Mouse (Mus musculus) megakaryocyte, embryonic 14.5 days (primary cell): ENCODE data around the gene Jmjd1c. TPM values are rescaled to one million over a fixed set of nuclear protein-coding genes. Genes with fewer than 3 reads are reported as not detected.
A peak's percentile ranks its signal among the peaks of the same experiment; 100 is the strongest.

Experiments used
- H3K27me3 ChIP-seq: replicated peaks from 2 replicates; pipeline ENCODE3; 2012; ENCODE audit warnings: inconsistent platforms
- H3K36me3 ChIP-seq: replicated peaks from 2 replicates; pipeline ENCODE3; 2012; ENCODE audit warnings: low read length, inconsistent platforms, mixed read lengths
- H3K4me1 ChIP-seq: 2 replicates; pipeline ENCODE4 v1.6.1; 2012; ENCODE audit warnings: inconsistent platforms
- H3K4me3 ChIP-seq: replicated peaks from 2 replicates; pipeline ENCODE3; 2012; ENCODE audit warnings: moderate library complexity, mild to moderate bottlenecking, inconsistent platforms
- H3K9me3 ChIP-seq: 2 replicates; pipeline ENCODE4 v1.6.1; 2012; ENCODE audit warnings: inconsistent platforms
- FLI1 ChIP-seq: IDR thresholded peaks from 2 replicates; pipeline ENCODE4 v1.6.1; 2012; ENCODE audit warnings: low read length, inconsistent platforms, mixed read lengths
- GATA1 ChIP-seq: IDR thresholded peaks from 3 replicates; pipeline ENCODE4 v1.6.1; 2012; ENCODE audit warnings: mixed read lengths, low read length, inconsistent platforms, borderline replicate concordance
- polyA plus RNA-seq: library from polyadenylated mRNA; stranded (reverse); fragments of >175 nt; gene quantifications from 2 replicates; pipeline ENCODE4 v1.2.3, GENCODE M21; 2012; ENCODE audit warnings: low replicate concordance; ENCODE audit not compliant: insufficient read depth

The Jmjd1c gene
- polyA plus RNA-seq, 1 experiment, result 0.47 TPM

DNA sequence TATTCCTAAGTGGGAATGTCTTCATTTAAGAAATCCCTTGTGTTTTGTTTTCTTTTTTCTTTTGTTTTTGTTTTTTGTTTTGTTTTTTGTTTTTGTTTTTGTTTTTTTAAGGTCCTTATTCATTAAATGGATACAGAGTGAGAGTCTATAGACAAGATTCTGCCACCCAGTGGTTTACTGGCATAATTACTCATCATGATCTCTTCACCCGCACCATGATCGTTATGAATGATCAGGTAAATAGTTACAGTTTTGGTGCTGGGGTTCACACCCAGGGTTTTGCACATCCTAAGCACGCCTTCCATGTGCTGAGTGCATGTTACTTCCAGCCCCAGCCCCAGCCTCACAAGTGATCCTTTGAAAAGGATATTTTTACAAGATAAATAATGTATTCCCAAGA, 120.9 kb downstream of the Jmjd1c start:
- H3K9me3 ChIP-seq, result no peaks in the 10 kb centered on the region
- H3K36me3 ChIP-seq, result peaks cover 77% of the 10 kb centered on the region
- TF ChIP-seq GATA1 (no peak), FLI1 (no peak)
- H3K27me3 ChIP-seq, result no peaks in the 10 kb centered on the region
- no peak overlapping the region for H3K4me3 ChIP-seq
- peaks cover 36% of the 10 kb centered on the region for H3K4me1 ChIP-seq

- H3K36me3 ChIP-seq, result peaks cover 91% of the 10 kb centered on the region
- no peak overlapping the region for H3K4me3 ChIP-seq
- H3K27me3 ChIP-seq, result no peaks in the 10 kb centered on the region
- peaks cover 41% of the 10 kb centered on the region for H3K4me1 ChIP-seq
- TF ChIP-seq FLI1, result no peak
- no peak for TF ChIP-seq GATA1
- no peaks in the 10 kb centered on the region for H3K9me3 ChIP-seq
Observed at GRCm38 (mm10) chr10:67218873-67219565, 123.1 kb downstream of the Jmjd1c start.

- H3K4me3 ChIP-seq, result no peak overlapping the region
- peaks cover 41% of the 10 kb centered on the region for H3K4me1 ChIP-seq
- peaks cover 94% of the 10 kb centered on the region for H3K36me3 ChIP-seq
- H3K9me3 ChIP-seq, result no peaks in the 10 kb centered on the region
- H3K27me3 ChIP-seq, result no peaks in the 10 kb centered on the region
- TF ChIP-seq GATA1 (no peak), FLI1 (no peak)
Observed at GRCm38 (mm10) chr10:67220251-67220650, 124.3 kb downstream of the Jmjd1c start.

DNA sequence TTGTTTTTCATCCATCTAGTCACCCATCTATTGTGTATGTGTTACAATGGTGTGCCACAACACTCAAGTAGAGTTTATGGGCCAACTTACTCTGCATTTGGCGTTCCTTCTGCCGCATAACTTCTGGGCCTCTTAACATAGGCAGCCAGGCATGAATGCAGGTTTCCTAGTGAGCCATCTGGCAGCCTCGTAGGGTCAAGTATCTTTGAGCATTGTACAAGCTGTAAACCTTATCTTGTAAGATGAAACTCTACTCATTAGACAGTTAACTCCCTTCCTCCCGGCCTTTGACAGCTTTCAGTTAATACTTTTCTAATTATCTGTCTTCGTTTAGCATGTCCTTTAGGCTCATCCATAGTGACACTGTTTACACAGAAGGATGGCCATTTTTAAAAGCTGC, 125.4 kb downstream of the Jmjd1c start:
- Histone ChIP-seq H3K9me3 (no peaks in the 10 kb centered on the region), H3K27me3 (no peaks in the 10 kb centered on the region), H3K4me1 (peaks cover 43% of the 10 kb centered on the region), H3K36me3 (peaks cover 95% of the 10 kb centered on the region), H3K4me3 (no peak overlapping the region)
- no peak for TF ChIP-seq FLI1
- TF ChIP-seq GATA1, result no peak

GRCm38 (mm10) chr10:67223942-67224341, 128.0 kb downstream of the Jmjd1c start:
- no peaks in the 10 kb centered on the region for H3K9me3 ChIP-seq
- H3K36me3 ChIP-seq, result peaks cover 96% of the 10 kb centered on the region
- H3K4me3 ChIP-seq, result no peak overlapping the region
- H3K27me3 ChIP-seq, result no peaks in the 10 kb centered on the region
- peaks cover 47% of the 10 kb centered on the region for H3K4me1 ChIP-seq
- TF ChIP-seq GATA1 (no peak), FLI1 (no peak)

GRCm38 (mm10) chr10:67225528-67225927, 129.6 kb downstream of the Jmjd1c start:
- H3K36me3 ChIP-seq, result peaks cover 96% of the 10 kb centered on the region
- no peaks in the 10 kb centered on the region for H3K27me3 ChIP-seq
- H3K9me3 ChIP-seq, result no peaks in the 10 kb centered on the region
- peaks cover 42% of the 10 kb centered on the region for H3K4me1 ChIP-seq
- no peak overlapping the region for H3K4me3 ChIP-seq
- TF ChIP-seq GATA1 (no peak), FLI1 (no peak)

- peak overlapping the region; percentile 26 for H3K4me3 ChIP-seq
- peaks cover 96% of the 10 kb centered on the region for H3K36me3 ChIP-seq
- H3K4me1 ChIP-seq, result peaks cover 42% of the 10 kb centered on the region
- TF ChIP-seq FLI1 (no peak), GATA1 (no peak)
- no peaks in the 10 kb centered on the region for H3K9me3 ChIP-seq
- no peaks in the 10 kb centered on the region for H3K27me3 ChIP-seq
Observed at GRCm38 (mm10) chr10:67226109-67226508, 130.2 kb downstream of the Jmjd1c start.

- no peak overlapping the region for H3K4me3 ChIP-seq
Observed at GRCm38 (mm10) chr10:67226543-67226942, 130.6 kb downstream of the Jmjd1c start.

GRCm38 (mm10) chr10:67230439-67230838, 134.5 kb downstream of the Jmjd1c start:
- H3K36me3 ChIP-seq, result peaks cover 99% of the 10 kb centered on the region
- H3K9me3 ChIP-seq, result no peaks in the 10 kb centered on the region
- H3K4me1 ChIP-seq, result peaks cover 14% of the 10 kb centered on the region
- TF ChIP-seq GATA1 (no peak), FLI1 (no peak)
- H3K27me3 ChIP-seq, result no peaks in the 10 kb centered on the region
- H3K4me3 ChIP-seq, result no peak overlapping the region

More at GRCm38 (mm10) chr10:67226543-67226942, 130.6 kb downstream of the Jmjd1c start:
- H3K9me3 ChIP-seq, result no peaks in the 10 kb centered on the region
- TF ChIP-seq FLI1, result no peak
- no peak for TF ChIP-seq GATA1
- no peaks in the 10 kb centered on the region for H3K27me3 ChIP-seq
- peaks cover 38% of the 10 kb centered on the region for H3K4me1 ChIP-seq
- peaks cover 96% of the 10 kb centered on the region for H3K36me3 ChIP-seq

- TF ChIP-seq FLI1 (no peak), GATA1 (no peak)
- peaks cover 98% of the 10 kb centered on the region for H3K36me3 ChIP-seq
- H3K4me1 ChIP-seq, result peaks cover 14% of the 10 kb centered on the region
- H3K9me3 ChIP-seq, result no peaks in the 10 kb centered on the region
- no peak overlapping the region for H3K4me3 ChIP-seq
- no peaks in the 10 kb centered on the region for H3K27me3 ChIP-seq
Observed at GRCm38 (mm10) chr10:67247145-67247544, 151.2 kb downstream of the Jmjd1c start.

DNA sequence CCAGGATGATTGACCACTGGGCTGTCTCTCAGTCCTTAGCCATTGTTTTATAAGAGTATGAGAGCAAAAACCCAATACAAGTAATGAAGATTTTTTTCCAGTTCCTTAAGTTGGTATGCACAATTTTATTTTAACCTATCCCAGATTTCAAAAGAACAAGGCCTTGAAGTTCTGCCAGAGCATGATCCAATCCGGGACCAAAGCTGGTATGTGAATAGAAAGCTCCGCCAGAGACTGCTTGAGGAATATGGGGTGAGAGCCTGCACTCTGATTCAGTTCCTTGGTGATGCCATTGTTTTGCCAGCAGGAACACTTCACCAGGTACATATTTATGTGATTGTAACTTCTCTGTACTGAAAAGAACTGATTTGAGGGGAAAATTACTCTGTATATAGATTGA, 153.6 kb downstream of the Jmjd1c start:
- no peaks in the 10 kb centered on the region for H3K27me3 ChIP-seq
- no peaks in the 10 kb centered on the region for H3K9me3 ChIP-seq
- peaks cover 27% of the 10 kb centered on the region for H3K4me1 ChIP-seq
- TF ChIP-seq FLI1 (no peak), GATA1 (no peak)
- peaks cover 98% of the 10 kb centered on the region for H3K36me3 ChIP-seq
- no peak overlapping the region for H3K4me3 ChIP-seq
